Mouse (Mus musculus) small intestine, adult 2 months (tissue): Measurements from ENCODE around the gene Tnp2. TPM values are rescaled to one million over a fixed set of nuclear protein-coding genes. Genes with fewer than 3 reads are reported as not detected.
A peak's percentile ranks its signal among the peaks of the same experiment; 100 is the strongest.

Experiments used
- H3K27ac ChIP-seq: fragments of 200-500 bp; 2 replicates; pipeline ENCODE4 v1.5.1; 2012; ENCODE audit warnings: low read depth, low read length, control low read depth, inconsistent platforms; ENCODE audit not compliant: insufficient read depth
- H3K27me3 ChIP-seq: fragments of 200-500 bp; 2 replicates; pipeline ENCODE4 v1.6.1; 2012; ENCODE audit warnings: mild to moderate bottlenecking, moderate library complexity, low read length, inconsistent platforms; ENCODE audit not compliant: control insufficient read depth, insufficient read depth
- H3K36me3 ChIP-seq: fragments of 200-500 bp; 2 replicates; pipeline ENCODE4 v1.6.1; 2012; ENCODE audit warnings: mild to moderate bottlenecking, low read length, control low read depth, inconsistent platforms; ENCODE audit not compliant: control insufficient read depth, insufficient read depth
- H3K4me1 ChIP-seq: fragments of 200-500 bp; 2 replicates; pipeline ENCODE4 v1.6.1; 2012; ENCODE audit warnings: low read length, inconsistent platforms, mixed read lengths; ENCODE audit not compliant: control insufficient read depth, insufficient read depth, insufficient read length
- H3K4me3 ChIP-seq: fragments of 200-500 bp; 2 replicates; pipeline ENCODE4 v1.5.1; 2012; ENCODE audit warnings: low read depth, mild to moderate bottlenecking, control low read depth, inconsistent platforms, low read length, moderate library complexity
- CTCF ChIP-seq: fragments of 200-500 bp; IDR thresholded peaks from 2 replicates; pipeline ENCODE4 v1.5.1; 2012; ENCODE audit warnings: low read depth, mild to moderate bottlenecking, control low read depth, inconsistent platforms, low read length, moderate library complexity, mixed read lengths; ENCODE audit not compliant: insufficient replicate concordance, insufficient read length; ENCODE audit errors: extremely low read depth
- POLR2A ChIP-seq: fragments of 200-500 bp; IDR thresholded peaks from 2 replicates; pipeline ENCODE4 v1.6.1; 2012; ENCODE audit warnings: low read depth, mild to moderate bottlenecking, control low read depth, inconsistent platforms, low read length, moderate library complexity
- WGBS: fragments of 180-500 bp; shearing (Covaris S2); methylation state at CpG from one replicate; pipeline ENCODE4 v1.1.7; 2018; 5-methylcytosine and 5-hydroxymethylcytosine counted together
- polyA plus RNA-seq: library from polyadenylated mRNA; depleted of rRNA; stranded (reverse); fragments of >200 nt; gene quantifications from 2 replicates; pipeline ENCODE4 v1.2.3, GENCODE M21; 2012

Gene Tnp2
- polyA plus RNA-seq, 1 experiment, result not detected

GRCm38 (mm10) chr16:10783883-10784792 is 4.3 kb downstream of the Tnp2 start:
- peaks cover 6% of the 10 kb centered on the region for H3K36me3 ChIP-seq

GRCm38 (mm10) chr16:10783451-10783850 is 5.0 kb downstream of the Tnp2 start:
- WGBS, result 80% methylated on average over 8 of the region's 8 CpGs
- peak overlapping the region; percentile 33 for H3K4me3 ChIP-seq
- no peak overlapping the region for H3K27ac ChIP-seq
- H3K36me3 ChIP-seq, result peaks cover 6% of the 10 kb centered on the region
- no peaks in the 10 kb centered on the region for H3K27me3 ChIP-seq
- no peak for TF ChIP-seq CTCF
- TF ChIP-seq POLR2A, result no peak
- peaks cover 24% of the 10 kb centered on the region for H3K4me1 ChIP-seq

More at GRCm38 (mm10) chr16:10783883-10784792, 4.3 kb downstream of the Tnp2 start:
- Histone ChIP-seq H3K4me1 (peaks cover 24% of the 10 kb centered on the region), H3K4me3 (peak overlapping the region; percentile 75), H3K27me3 (no peaks in the 10 kb centered on the region), H3K27ac (peak overlapping the region; percentile 13; the same call in 1 of the 2 replicates)
- TF ChIP-seq POLR2A (no peak), CTCF (no peak)
- 3% methylated on average over 81 of the region's 81 CpGs for WGBS

GRCm38 (mm10) chr16:10783152-10783434 is 5.4 kb downstream of the Tnp2 start:
- no peak for TF ChIP-seq POLR2A
- TF ChIP-seq CTCF, result no peak
- Histone ChIP-seq H3K27me3 (no peaks in the 10 kb centered on the region), H3K27ac (no peak overlapping the region), H3K4me1 (peaks cover 22% of the 10 kb centered on the region), H3K4me3 (peak overlapping the region; percentile 33), H3K36me3 (peaks cover 6% of the 10 kb centered on the region)
- 31% methylated on average over 1 of the region's 1 CpGs for WGBS

- no peak overlapping the region for H3K27ac ChIP-seq
- H3K4me3 ChIP-seq, result peak overlapping the region; percentile 33
- TF ChIP-seq CTCF (no peak), POLR2A (no peak)
- no peaks in the 10 kb centered on the region for H3K27me3 ChIP-seq
- H3K36me3 ChIP-seq, result peaks cover 6% of the 10 kb centered on the region
- WGBS, result 77% methylated on average over 6 of the region's 6 CpGs
- peaks cover 22% of the 10 kb centered on the region for H3K4me1 ChIP-seq
Observed at GRCm38 (mm10) chr16:10782377-10783151, 5.9 kb downstream of the Tnp2 start.

GRCm38 (mm10) chr16:10781862-10782371 is 6.5 kb downstream of the Tnp2 start:
- TF ChIP-seq CTCF (no peak), POLR2A (no peak)
- WGBS, result 90% methylated on average over 9 of the region's 9 CpGs
- no peak overlapping the region for H3K27ac ChIP-seq
- no peaks in the 10 kb centered on the region for H3K27me3 ChIP-seq
- H3K4me3 ChIP-seq, result no peak overlapping the region
- H3K36me3 ChIP-seq, result peaks cover 6% of the 10 kb centered on the region
- H3K4me1 ChIP-seq, result peaks cover 17% of the 10 kb centered on the region

GRCm38 (mm10) chr16:10780631-10781120 is 7.8 kb downstream of the Tnp2 start:
- Histone ChIP-seq H3K4me1 (peaks cover 12% of the 10 kb centered on the region), H3K27ac (no peak overlapping the region), H3K36me3 (peaks cover 6% of the 10 kb centered on the region), H3K4me3 (no peak overlapping the region), H3K27me3 (no peaks in the 10 kb centered on the region)
- no peak for TF ChIP-seq CTCF
- TF ChIP-seq POLR2A, result no peak
- 89% methylated on average over 5 of the region's 5 CpGs for WGBS
